Mouse (Mus musculus) MN1 (cell line): ENCODE results near the gene Slc25a48.

Source experiments
- DNase-seq: peaks from one replicate; pipeline ENCODE4 v3.0.0-alpha.2; 2016; ENCODE audit warnings: low spot score

Slc25a48 gene

GRCm38 (mm10) chr13:56438211-56439075 lies at the start of gene Slc25a48:
Gene Slc25a48, plus strand, starts transcription at chr13:56438355.
- no peak for DNase-seq

- DNase-seq = no peak
Measured at GRCm38 (mm10) chr13:56397572-56397971, 40.6 kb upstream of the Slc25a48 start.

- DNase-seq = no peak
Measured at GRCm38 (mm10) chr13:56401186-56401585, 37.0 kb upstream of the Slc25a48 start.

GRCm38 (mm10) chr13:56403381-56404086 lies 34.6 kb upstream of the Slc25a48 start:
- no peak for DNase-seq

GRCm38 (mm10) chr13:56404511-56405140 lies 33.5 kb upstream of the Slc25a48 start:
- DNase-seq = no peak

GRCm38 (mm10) chr13:56412286-56412873 lies 25.8 kb upstream of the Slc25a48 start:
- DNase-seq = no peak

GRCm38 (mm10) chr13:56418685-56419483 lies 19.3 kb upstream of the Slc25a48 start:
- DNase-seq = no peak

- no peak for DNase-seq
Measured at GRCm38 (mm10) chr13:56419538-56419937, 18.6 kb upstream of the Slc25a48 start.

GRCm38 (mm10) chr13:56422072-56422723 lies 16.0 kb upstream of the Slc25a48 start:
- peak; percentile 30 for DNase-seq

- no peak for DNase-seq
Measured at GRCm38 (mm10) chr13:56425931-56426330, 12.2 kb upstream of the Slc25a48 start.

- no peak for DNase-seq
Measured at GRCm38 (mm10) chr13:56426365-56426764, 11.8 kb upstream of the Slc25a48 start, which contains the start of gene Gm3045. Gene Gm3045, plus strand, starts transcription at chr13:56426594.

GRCm38 (mm10) chr13:56428724-56429500 lies 9.2 kb upstream of the Slc25a48 start:
- DNase-seq = peak; percentile 35

GRCm38 (mm10) chr13:56432496-56432895 lies 5.7 kb upstream of the Slc25a48 start:
- no peak for DNase-seq

GRCm38 (mm10) chr13:56433466-56433865 lies 4.7 kb upstream of the Slc25a48 start:
- peak; percentile 43 for DNase-seq

GRCm38 (mm10) chr13:56434311-56434751 lies 3.8 kb upstream of the Slc25a48 start:
- no peak for DNase-seq

GRCm38 (mm10) chr13:56435615-56436287 lies 2.4 kb upstream of the Slc25a48 start:
- DNase-seq = no peak

GRCm38 (mm10) chr13:56443411-56443810 lies 5.3 kb downstream of the Slc25a48 start:
- DNase-seq = no peak

GRCm38 (mm10) chr13:56444112-56444511 lies 6.0 kb downstream of the Slc25a48 start:
- DNase-seq = no peak

GRCm38 (mm10) chr13:56444996-56445395 lies 6.8 kb downstream of the Slc25a48 start:
- no peak for DNase-seq
